Mouse (Mus musculus) CH12.LX (cell line): ENCODE data around the gene Gfod2. TPM values are rescaled to one million over a fixed set of nuclear protein-coding genes. Genes with fewer than 3 reads are reported as not detected.

Experiments
- DNase-seq: peaks from one replicate; pipeline ENCODE4 v3.0.0-alpha.2; 2013; ENCODE audit errors: extremely low read depth
- H3K27ac ChIP-seq: 2 replicates; pipeline ENCODE4 v1.5.1; 2012; ENCODE audit warnings: low read depth, mild to moderate bottlenecking, control low read depth, moderate library complexity; ENCODE audit not compliant: insufficient read depth
- H3K27me3 ChIP-seq: replicated peaks from 2 replicates; pipeline ENCODE3; 2012; ENCODE audit warnings: inconsistent platforms
- H3K36me3 ChIP-seq, 2 experiments: replicated peaks in 1 of 2; 2 replicates each; pipeline versions ENCODE3 to v1.6.1; 2012; ENCODE audit warnings: inconsistent platforms in 1 of 2, low read length in 1 of 2, mild to moderate bottlenecking in 1 of 2, mixed read lengths in 1 of 2, moderate library complexity in 1 of 2; ENCODE audit not compliant: control insufficient read depth in 1 of 2, insufficient read depth in 1 of 2
- H3K4me1 ChIP-seq, 2 experiments: 2 replicates each; pipeline ENCODE4 v1.6.1; 2012; ENCODE audit warnings: inconsistent platforms in 1 of 2, moderate library complexity in 1 of 2; ENCODE audit not compliant: insufficient read depth in 2 of 2, control insufficient read depth in 1 of 2
- H3K4me2 ChIP-seq: 2 replicates; pipeline ENCODE4 v1.6.1; 2012; ENCODE audit warnings: low read depth, mild to moderate bottlenecking, control low read depth; ENCODE audit not compliant: poor library complexity, insufficient read depth, severe bottlenecking
- H3K4me3 ChIP-seq, 3 experiments: fragments of 150-350 bp in 1 of 3; sonication (generic) in 1 of 3; replicated peaks in 1 of 3; 2 replicates each; pipeline versions ENCODE3 to v1.5.1; 2011 to 2012; ENCODE audit warnings: low read depth in 2 of 3, low read length in 2 of 3, mild to moderate bottlenecking in 2 of 3, moderate library complexity in 2 of 3, control low read depth in 1 of 3, improper control_type of control experiment in 1 of 3, inconsistent platforms in 1 of 3, mixed read lengths in 1 of 3; ENCODE audit not compliant: poor library complexity in 1 of 3
- H3K79me2 ChIP-seq: replicated peaks from 2 replicates; pipeline ENCODE4 v1.6.1; 2012; ENCODE audit warnings: mild to moderate bottlenecking, moderate library complexity; ENCODE audit not compliant: control insufficient read depth, poor library complexity, insufficient read depth, severe bottlenecking; ENCODE audit errors: extremely low read depth
- H3K9ac ChIP-seq: 2 replicates; pipeline ENCODE4 v1.6.1; 2012; ENCODE audit warnings: low read depth, mild to moderate bottlenecking, control low read depth, moderate library complexity; ENCODE audit not compliant: insufficient read depth
- H3K9me3 ChIP-seq: replicated peaks from 2 replicates; pipeline ENCODE3; 2012; ENCODE audit warnings: low read length, inconsistent platforms, mixed read lengths
- CTCF ChIP-seq, 2 experiments: IDR thresholded peaks in 1 of 2; conservative IDR thresholded peaks in 1 of 2; 2 replicates each; pipeline ENCODE4 v1.5.1; 2011 to 2012; ENCODE audit warnings: low read depth in 2 of 2, low read length in 2 of 2, improper control_type of control experiment in 1 of 2, inconsistent platforms in 1 of 2, mild to moderate bottlenecking in 1 of 2, moderate library complexity in 1 of 2
- EP300 ChIP-seq: IDR thresholded peaks from 2 replicates; pipeline ENCODE4 v1.6.1; 2011; ENCODE audit warnings: low read length, improper control_type of control experiment
- NELFE ChIP-seq: IDR thresholded peaks from 2 replicates; pipeline ENCODE4 v1.6.1; 2011; ENCODE audit warnings: low read depth, low read length, improper control_type of control experiment
- SMC3 ChIP-seq: IDR thresholded peaks from 2 replicates; pipeline ENCODE4 v1.6.1; 2011; ENCODE audit warnings: low read depth, low read length, improper control_type of control experiment
- USF1 ChIP-seq: IDR thresholded peaks from 2 replicates; pipeline ENCODE4 v1.6.1; 2014; ENCODE audit warnings: low read depth, mild to moderate bottlenecking, inconsistent platforms, low read length, improper control_type of control experiment
- dilution Hi-C: fragments of 300-500 bp; cut with MboI; formaldehyde crosslinking; loops from 2 replicates; pipeline ENCODE4 v1.14.3; 2020; ENCODE audit warnings: low sequenced_read_pairs; ENCODE audit not compliant: extremely low pct_unique_long_range_greater_than_20kb, extremely low pct_ligation_motif_present
- in situ Hi-C: fragments of 300-500 bp; cut with MboI; formaldehyde crosslinking; loops from 3 replicates; pipeline ENCODE4 v1.14.3; 2019; ENCODE audit warnings: low sequenced_read_pairs, low pct_ligation_motif_present, low pct_unique_long_range_greater_than_20kb, mixed read lengths
- polyA plus RNA-seq: library from polyadenylated mRNA; unstranded; fragments of >175 nt; gene quantifications from 2 replicates; pipeline ENCODE4 v1.2.1, GENCODE M21; 2012; ENCODE audit warnings: low read depth; ENCODE audit not compliant: insufficient read length
- total RNA-seq, 2 experiments: library from RNA; depleted of rRNA; stranded (reverse); fragments of 300-350 nt in 1 of 2; fragments of >200 nt in 1 of 2; gene quantifications; 2 replicates each; pipeline ENCODE4 v1.2.3; 2012 to 2014

The Gfod2 gene
- total and polyA plus RNA-seq, 3 experiments, result 1.7 to 3.1 (median 3.1) TPM

DNA sequence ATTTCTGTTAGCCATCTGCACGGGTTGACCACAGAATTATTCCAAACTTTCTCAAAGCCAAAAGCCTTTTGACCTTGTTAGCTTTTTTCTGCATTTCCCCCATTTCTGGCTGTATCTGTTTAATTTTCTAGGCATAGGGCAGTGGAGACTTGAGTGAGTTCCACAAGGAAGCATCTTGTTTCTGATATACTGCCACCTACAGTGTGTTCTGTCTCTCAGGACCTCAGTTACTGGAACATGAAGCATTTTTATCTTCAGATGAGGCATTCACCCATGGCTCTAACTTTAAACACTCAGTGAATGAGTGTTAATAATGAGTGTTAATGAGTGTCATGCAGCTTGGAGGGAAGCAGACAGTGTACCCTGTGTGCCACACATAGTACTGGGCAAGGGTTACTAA, 80.6 kb downstream of the Gfod2 start:
- H3K27me3 ChIP-seq, result no peaks in the 10 kb centered on the region
- TF ChIP-seq NELFE (no peak), EP300 (no peak), CTCF (conservative IDR thresholded peaks at IDR 0.05 in 1 of 2, IDR thresholded peaks at IDR 0.05 in 1 of 2; ENCODE audit: low read depth in 2 of 2, low read length in 2 of 2) (peak in 1 of 2 experiments; percentile 48; a peak in 2 of 4 replicates), SMC3 (peak; percentile 38), USF1 (no peak)
- in situ Hi-C loops, result no loop called here
- 0 out of 2 replicates have a peak, but pooled peaks cover 2% of the 10 kb centered on the region for H3K79me2 ChIP-seq
- no peaks in the 10 kb centered on the region for H3K9me3 ChIP-seq
- no peak overlapping the region for H3K9ac ChIP-seq
- no peak overlapping the region for H3K4me3 ChIP-seq
- no peak overlapping the region for H3K4me2 ChIP-seq
- dilution Hi-C loops, result no loop called here
- H3K27ac ChIP-seq, result no peak overlapping the region
- no peak for DNase-seq
- H3K36me3 ChIP-seq, result peaks cover 65 to 90% of the 10 kb centered on the region in 2 experiments
- peaks cover 0 to 8% of the 10 kb centered on the region in 2 experiments; a peak in 2 of 4 replicates for H3K4me1 ChIP-seq

Other genes with a start within 250 kb of the Gfod2 start
Only the 20 nearest of the 25 such genes appear.
- gene Atp6v0d1, start 192.6 kb downstream of the Gfod2 start, total RNA-seq (2012; rRNA removed), result 38.0 and 48.8 TPM in 2 replicates
- gene Atp6v0d1, start 192.6 kb downstream of the Gfod2 start, total RNA-seq (2014; rRNA removed), result 51.0 and 55.3 TPM in 2 replicates
- 48.8 and 53.6 TPM in 2 replicates for gene Atp6v0d1, start 192.6 kb downstream of the Gfod2 start, polyA plus RNA-seq
- 1.5 and 1.7 TPM in 2 replicates for gene Ripor1, start 153.4 kb downstream of the Gfod2 start, total RNA-seq (2012; rRNA removed)
- 0.24 and 0.28 TPM in 2 replicates for gene Ripor1, start 153.4 kb downstream of the Gfod2 start, total RNA-seq (2014; rRNA removed)
- 5.8 and 7.2 TPM in 2 replicates for gene Ripor1, start 153.4 kb downstream of the Gfod2 start, polyA plus RNA-seq
- gene Ctcf, start 122.1 kb downstream of the Gfod2 start, total RNA-seq (2012; rRNA removed), result 42.3 and 47.2 TPM in 2 replicates
- 48.3 and 52.4 TPM in 2 replicates for gene Ctcf, start 122.1 kb downstream of the Gfod2 start, total RNA-seq (2014; rRNA removed)
- gene Ctcf, start 122.1 kb downstream of the Gfod2 start, polyA plus RNA-seq, result 97.9 and 107 TPM in 2 replicates
- 0.21 and 0.30 TPM in 2 replicates for gene Agrp, start 121.3 kb downstream of the Gfod2 start, total RNA-seq (2012; rRNA removed)
- gene Agrp, start 121.3 kb downstream of the Gfod2 start, total RNA-seq (2014; rRNA removed), result not detected in 2 replicates
- not detected in 2 replicates for gene Agrp, start 121.3 kb downstream of the Gfod2 start, polyA plus RNA-seq
- 7.5 and 7.6 TPM in 2 replicates for gene Carmil2, start 72.4 kb downstream of the Gfod2 start, total RNA-seq (2012; rRNA removed)
- 1.7 and 2.0 TPM in 2 replicates for gene Carmil2, start 72.4 kb downstream of the Gfod2 start, total RNA-seq (2014; rRNA removed)
- 32.6 and 33.2 TPM in 2 replicates for gene Carmil2, start 72.4 kb downstream of the Gfod2 start, polyA plus RNA-seq
- 10.9 and 11.9 TPM in 2 replicates for gene Acd, start 57.6 kb downstream of the Gfod2 start, total RNA-seq (2012; rRNA removed)
- 4.8 and 5.2 TPM in 2 replicates for gene Acd, start 57.6 kb downstream of the Gfod2 start, total RNA-seq (2014; rRNA removed)
- gene Acd, start 57.6 kb downstream of the Gfod2 start, polyA plus RNA-seq, result 31.8 and 40.0 TPM in 2 replicates
- 17.5 and 32.3 TPM in 2 replicates for gene Pard6a, start 57.5 kb downstream of the Gfod2 start, total RNA-seq (2012; rRNA removed)
- gene Pard6a, start 57.5 kb downstream of the Gfod2 start, total RNA-seq (2014; rRNA removed), result 18.9 and 23.3 TPM in 2 replicates
- gene Pard6a, start 57.5 kb downstream of the Gfod2 start, polyA plus RNA-seq, result 10.0 and 15.9 TPM in 2 replicates
- 0.25 TPM in 1 of 2 replicates, not detected in the other for gene 4933405L10Rik, start 51.0 kb downstream of the Gfod2 start, total RNA-seq (2012; rRNA removed)
- gene 4933405L10Rik, start 51.0 kb downstream of the Gfod2 start, total RNA-seq (2014; rRNA removed), result not detected in 2 replicates
- gene 4933405L10Rik, start 51.0 kb downstream of the Gfod2 start, polyA plus RNA-seq, result not detected in 2 replicates
- gene Enkd1, start 50.5 kb downstream of the Gfod2 start, total RNA-seq (2012; rRNA removed), result 25.2 and 27.4 TPM in 2 replicates
- 15.6 and 17.7 TPM in 2 replicates for gene Enkd1, start 50.5 kb downstream of the Gfod2 start, total RNA-seq (2014; rRNA removed)
- gene Enkd1, start 50.5 kb downstream of the Gfod2 start, polyA plus RNA-seq, result 30.8 and 35.9 TPM in 2 replicates
- gene Ranbp10, start 68.7 kb upstream of the Gfod2 start, total RNA-seq (2012; rRNA removed), result 8.1 and 8.7 TPM in 2 replicates
- 7.4 and 7.9 TPM in 2 replicates for gene Ranbp10, start 68.7 kb upstream of the Gfod2 start, total RNA-seq (2014; rRNA removed)
- gene Ranbp10, start 68.7 kb upstream of the Gfod2 start, polyA plus RNA-seq, result 12.8 and 15.8 TPM in 2 replicates
- 0.13 and 0.21 TPM in 2 replicates for gene Tsnaxip1, start 69.1 kb upstream of the Gfod2 start, total RNA-seq (2012; rRNA removed)
- gene Tsnaxip1, start 69.1 kb upstream of the Gfod2 start, total RNA-seq (2014; rRNA removed), result 0.13 TPM in 1 of 2 replicates, not detected in the other
- 0.38 and 0.50 TPM in 2 replicates for gene Tsnaxip1, start 69.1 kb upstream of the Gfod2 start, polyA plus RNA-seq
- gene Cenpt, start 94.6 kb upstream of the Gfod2 start, total RNA-seq (2012; rRNA removed), result 21.3 and 21.4 TPM in 2 replicates
- 17.3 TPM in 2 replicates for gene Cenpt, start 94.6 kb upstream of the Gfod2 start, total RNA-seq (2014; rRNA removed)
- 28.2 and 29.4 TPM in 2 replicates for gene Cenpt, start 94.6 kb upstream of the Gfod2 start, polyA plus RNA-seq
- 40.2 and 42.6 TPM in 2 replicates for gene Thap11, start 96.5 kb upstream of the Gfod2 start, total RNA-seq (2012; rRNA removed)
- 29.7 and 31.9 TPM in 2 replicates for gene Thap11, start 96.5 kb upstream of the Gfod2 start, total RNA-seq (2014; rRNA removed)
- 21.3 and 21.7 TPM in 2 replicates for gene Thap11, start 96.5 kb upstream of the Gfod2 start, polyA plus RNA-seq
- gene Nutf2, start 101.9 kb upstream of the Gfod2 start, total RNA-seq (2012; rRNA removed), result 144 and 193 TPM in 2 replicates
- 205 and 223 TPM in 2 replicates for gene Nutf2, start 101.9 kb upstream of the Gfod2 start, total RNA-seq (2014; rRNA removed)
- gene Nutf2, start 101.9 kb upstream of the Gfod2 start, polyA plus RNA-seq, result 7.9 and 11.2 TPM in 2 replicates
- 41.6 and 47.0 TPM in 2 replicates for gene Edc4, start 122.2 kb upstream of the Gfod2 start, total RNA-seq (2012; rRNA removed)
- 28.2 and 28.7 TPM in 2 replicates for gene Edc4, start 122.2 kb upstream of the Gfod2 start, total RNA-seq (2014; rRNA removed)
- 37.5 and 46.4 TPM in 2 replicates for gene Edc4, start 122.2 kb upstream of the Gfod2 start, polyA plus RNA-seq
- gene Nrn1l, start 134.9 kb upstream of the Gfod2 start, total RNA-seq (2012; rRNA removed), result 0.38 and 0.42 TPM in 2 replicates
- not detected in 2 replicates for gene Nrn1l, start 134.9 kb upstream of the Gfod2 start, total RNA-seq (2014; rRNA removed)
- gene Nrn1l, start 134.9 kb upstream of the Gfod2 start, polyA plus RNA-seq, result not detected in 2 replicates
- 12.2 and 12.9 TPM in 2 replicates for gene Pskh1, start 141.8 kb upstream of the Gfod2 start, total RNA-seq (2012; rRNA removed)
- gene Pskh1, start 141.8 kb upstream of the Gfod2 start, total RNA-seq (2014; rRNA removed), result 10.5 and 11.0 TPM in 2 replicates
- 11.5 and 12.3 TPM in 2 replicates for gene Pskh1, start 141.8 kb upstream of the Gfod2 start, polyA plus RNA-seq
- gene Ctrl, start 175.2 kb upstream of the Gfod2 start, total RNA-seq (2012; rRNA removed), result 2.0 and 2.9 TPM in 2 replicates
- 1.3 and 1.5 TPM in 2 replicates for gene Ctrl, start 175.2 kb upstream of the Gfod2 start, total RNA-seq (2014; rRNA removed)
- gene Ctrl, start 175.2 kb upstream of the Gfod2 start, polyA plus RNA-seq, result 5.3 and 5.9 TPM in 2 replicates
- 228 and 298 TPM in 2 replicates for gene Psmb10, start 179.8 kb upstream of the Gfod2 start, total RNA-seq (2012; rRNA removed)
- gene Psmb10, start 179.8 kb upstream of the Gfod2 start, total RNA-seq (2014; rRNA removed), result 136 and 137 TPM in 2 replicates
- gene Psmb10, start 179.8 kb upstream of the Gfod2 start, polyA plus RNA-seq, result 227 and 313 TPM in 2 replicates
- gene Lcat, start 184.7 kb upstream of the Gfod2 start, total RNA-seq (2012; rRNA removed), result 0.21 and 0.34 TPM in 2 replicates
- gene Lcat, start 184.7 kb upstream of the Gfod2 start, total RNA-seq (2014; rRNA removed), result 0.18 TPM in 1 of 2 replicates, not detected in the other
- gene Lcat, start 184.7 kb upstream of the Gfod2 start, polyA plus RNA-seq, result 0.17 and 0.25 TPM in 2 replicates